Mouse (Mus musculus) heart, embryonic 13.5 days (tissue): ENCODE data around the gene Sypl2. TPM values are rescaled to one million over a fixed set of nuclear protein-coding genes. Genes with fewer than 3 reads are reported as not detected.
A peak's percentile ranks its signal among the peaks of the same experiment; 100 is the strongest.
"Not testable (repeated sequence)": the region's sequence is repeated elsewhere in the genome, so short reads cannot be mapped to it uniquely, and the experiment has no call there.

Experiments
- ATAC-seq: fragments of 200-750 bp; cut with Nextera tagmentation; 2 replicates; pipeline ENCODE4 v1.8.0; 2017; ENCODE audit warnings: moderate TSS enrichment; ENCODE audit not compliant: insufficient number of reproducible peaks, low FRiP score, low TSS enrichment; ENCODE audit errors: extremely low read depth
- H3K27ac ChIP-seq: fragments of 300-500 bp; sonication (generic); replicated peaks from 2 replicates; pipeline ENCODE4 v1.5.1; 2015; ENCODE audit warnings: moderate library complexity, mild to moderate bottlenecking, inconsistent platforms
- H3K27me3 ChIP-seq: fragments of 300-500 bp; sonication (generic); replicated peaks from 2 replicates; pipeline ENCODE4 v1.6.1; 2015; ENCODE audit warnings: mild to moderate bottlenecking, inconsistent platforms
- H3K36me3 ChIP-seq: fragments of 300-500 bp; sonication (generic); 2 replicates; pipeline ENCODE4 v1.6.1; 2015; ENCODE audit warnings: mild to moderate bottlenecking, inconsistent platforms
- H3K4me1 ChIP-seq: fragments of 300-500 bp; sonication (generic); 2 replicates; pipeline ENCODE4 v1.6.1; 2015; ENCODE audit warnings: inconsistent platforms
- H3K4me2 ChIP-seq: fragments of 300-500 bp; sonication (generic); 2 replicates; pipeline ENCODE4 v1.6.1; 2015; ENCODE audit warnings: inconsistent platforms, mild to moderate bottlenecking, moderate library complexity
- H3K4me3 ChIP-seq: fragments of 300-500 bp; sonication (generic); 2 replicates; pipeline ENCODE4 v1.5.1; 2015; ENCODE audit warnings: moderate library complexity, mild to moderate bottlenecking, inconsistent platforms
- H3K9ac ChIP-seq: fragments of 300-500 bp; sonication (generic); 2 replicates; pipeline ENCODE4 v1.6.1; 2015; ENCODE audit warnings: inconsistent platforms, mild to moderate bottlenecking, moderate library complexity
- H3K9me3 ChIP-seq: fragments of 300-500 bp; sonication (generic); 2 replicates; pipeline ENCODE4 v1.6.1; 2016; ENCODE audit warnings: inconsistent platforms
- WGBS: fragments of 180-500 bp; shearing (Covaris S2); methylation state at CpG from one replicate; pipeline ENCODE4 v1.1.7; 2015; ENCODE audit warnings: mixed read lengths; 5-methylcytosine and 5-hydroxymethylcytosine counted together
- polyA plus RNA-seq: library from polyadenylated mRNA; unstranded; fragments of >200 nt; fragmentation: Nextera tagmentation; extraction: Ambion mirVana; gene quantifications from 2 replicates; pipeline ENCODE4 v1.2.1, GENCODE M21; 2015

Sypl2 gene
- polyA plus RNA-seq = 2.4 and 3.2 TPM in 2 replicates

GRCm38 (mm10) chr3:108226558-108227350 lies at the start of gene Sypl2:
TSS of gene Sypl2 (minus strand) at chr3:108226648.
- H3K27ac ChIP-seq = 0 out of 2 replicates have a peak within 1 kb of the TSS, but pooled peaks have one; percentile 2
- ATAC-seq = no peak

DNA sequence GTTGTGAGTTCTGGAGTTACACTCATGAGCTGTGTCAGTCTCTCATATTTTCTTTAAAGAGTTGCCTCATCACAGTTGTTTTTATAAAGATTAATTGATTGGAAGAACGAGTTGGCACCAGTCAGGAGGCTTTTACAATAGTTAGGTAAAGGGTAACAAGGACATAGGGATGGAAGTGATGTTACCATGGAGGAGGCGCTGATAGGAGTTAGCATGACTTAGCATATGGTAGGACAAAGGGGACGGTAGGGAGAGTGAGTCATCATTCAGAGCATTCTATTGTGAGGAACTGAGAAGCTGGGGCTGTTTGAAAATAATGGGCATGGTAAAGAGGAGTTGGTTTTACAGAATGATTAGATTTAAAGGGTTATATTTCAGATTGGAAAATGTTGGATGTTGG lies 32.9 kb upstream of the Sypl2 start:
- peaks cover 25% of the 10 kb centered on the region for H3K4me1 ChIP-seq
- H3K9ac ChIP-seq = 0 out of 2 replicates have a peak overlapping the region, but pooled peaks have one; percentile 98
- peak overlapping the region; percentile 96 for H3K4me2 ChIP-seq
- no peak overlapping the region for H3K27ac ChIP-seq
- peaks cover 23% of the 10 kb centered on the region for H3K36me3 ChIP-seq
- no peaks in the 10 kb centered on the region for H3K27me3 ChIP-seq
- no peak for ATAC-seq
- no peaks in the 10 kb centered on the region for H3K9me3 ChIP-seq
- whole genome bisulfite sequencing = 53% methylated on average over 3 of the region's 3 CpGs
- H3K4me3 ChIP-seq = peak overlapping the region; percentile 99; the same call in 1 of the 2 replicates

More at GRCm38 (mm10) chr3:108226558-108227350, at the start of gene Sypl2:
- H3K4me2 ChIP-seq = peak within 1 kb of the TSS; percentile 86
- WGBS = 4% methylated on average over 44 of the region's 44 CpGs
- H3K4me1 ChIP-seq = peaks cover 18% of the 10 kb centered on the region
- no peaks in the 10 kb centered on the region for H3K36me3 ChIP-seq
- peaks cover 84% of the 10 kb centered on the region for H3K27me3 ChIP-seq
- peak within 1 kb of the TSS; percentile 57 for H3K4me3 ChIP-seq
- H3K9me3 ChIP-seq = no peaks in the 10 kb centered on the region
- H3K9ac ChIP-seq = peak within 1 kb of the TSS; percentile 80

- H3K27ac ChIP-seq = peak overlapping the region; percentile 69
- peak overlapping the region; percentile 98 for H3K9ac ChIP-seq
- peak overlapping the region; percentile 96 for H3K4me2 ChIP-seq
- H3K9me3 ChIP-seq = no peaks in the 10 kb centered on the region
- H3K36me3 ChIP-seq = peaks cover 12% of the 10 kb centered on the region
- ATAC-seq = no peak
- WGBS = 49% methylated on average over 3 of the region's 3 CpGs
- H3K4me1 ChIP-seq = peaks cover 25% of the 10 kb centered on the region
- H3K27me3 ChIP-seq = no peaks in the 10 kb centered on the region
- H3K4me3 ChIP-seq = peak overlapping the region; percentile 99
Measured at GRCm38 (mm10) chr3:108257831-108258500, 31.5 kb upstream of the Sypl2 start.

GRCm38 (mm10) chr3:108256719-108257637 lies 30.5 kb upstream of the Sypl2 start, which contains the start of gene Psma5:
TSS of gene Psma5 (plus strand) at chr3:108256926.
- H3K4me1 ChIP-seq = peaks cover 25% of the 10 kb centered on the region
- H3K27ac ChIP-seq = peak within 1 kb of the TSS; percentile 74
- H3K9me3 ChIP-seq = no peaks in the 10 kb centered on the region
- WGBS = under 1% methylated on average over 79 of the region's 79 CpGs
- peak within 1 kb of the TSS; percentile 98 for H3K9ac ChIP-seq
- H3K4me2 ChIP-seq = peak within 1 kb of the TSS; percentile 96
- ATAC-seq = peak; percentile 96
- H3K4me3 ChIP-seq = peak within 1 kb of the TSS; percentile 99
- H3K36me3 ChIP-seq = peaks cover 3% of the 10 kb centered on the region
- no peaks in the 10 kb centered on the region for H3K27me3 ChIP-seq

- 77% methylated on average over 2 of the region's 2 CpGs for WGBS
- Histone ChIP-seq H3K27me3 (no peaks in the 10 kb centered on the region), H3K9ac (no peak overlapping the region), H3K36me3 (no peaks in the 10 kb centered on the region), H3K4me2 (no peak overlapping the region), H3K4me3 (no peak overlapping the region), H3K27ac (no peak overlapping the region), H3K9me3 (0 out of 2 replicates have a peak, but pooled peaks cover under 1% of the 10 kb centered on the region), H3K4me1 (no peaks in the 10 kb centered on the region)
- no peak for ATAC-seq
Measured at GRCm38 (mm10) chr3:108246857-108247256, 20.4 kb upstream of the Sypl2 start.

GRCm38 (mm10) chr3:108241243-108241839 lies 14.9 kb upstream of the Sypl2 start:
- 81% methylated on average over 3 of the region's 3 CpGs for WGBS
- ATAC-seq = no peak

GRCm38 (mm10) chr3:108237474-108238102 lies 11.1 kb upstream of the Sypl2 start:
- H3K27ac ChIP-seq, H3K27me3 ChIP-seq, H3K9ac ChIP-seq, H3K4me3 ChIP-seq, H3K4me2 ChIP-seq, ATAC-seq, H3K9me3 ChIP-seq, H3K36me3 ChIP-seq, H3K4me1 ChIP-seq: not testable (repeated sequence)
- WGBS = 83% methylated on average over 4 of the region's 4 CpGs

More at GRCm38 (mm10) chr3:108241243-108241839, 14.9 kb upstream of the Sypl2 start:
- H3K9me3 ChIP-seq = 0 out of 2 replicates have a peak, but pooled peaks cover 2% of the 10 kb centered on the region
- 0 out of 2 replicates have a peak, but pooled peaks cover 3% of the 10 kb centered on the region for H3K27me3 ChIP-seq
- no peaks in the 10 kb centered on the region for H3K4me1 ChIP-seq
- no peak overlapping the region for H3K9ac ChIP-seq
- no peak overlapping the region for H3K4me2 ChIP-seq
- H3K4me3 ChIP-seq = no peak overlapping the region
- H3K36me3 ChIP-seq = no peaks in the 10 kb centered on the region
- H3K27ac ChIP-seq = no peak overlapping the region

GRCm38 (mm10) chr3:108231646-108232045 lies 5.2 kb upstream of the Sypl2 start:
- no peak for ATAC-seq
- Histone ChIP-seq H3K4me1 (peaks cover 17% of the 10 kb centered on the region), H3K27me3 (peaks cover 36% of the 10 kb centered on the region), H3K4me3 (no peak overlapping the region), H3K27ac (no peak overlapping the region), H3K9ac (no peak overlapping the region), H3K4me2 (no peak overlapping the region), H3K36me3 (no peaks in the 10 kb centered on the region), H3K9me3 (no peaks in the 10 kb centered on the region)
- 68% methylated on average over 4 of the region's 4 CpGs for WGBS

GRCm38 (mm10) chr3:108227521-108227920 lies 1.1 kb upstream of the Sypl2 start:
- no peak for ATAC-seq
- Histone ChIP-seq H3K27ac (no peak overlapping the region), H3K4me2 (peak overlapping the region; percentile 86), H3K4me1 (peaks cover 25% of the 10 kb centered on the region), H3K36me3 (no peaks in the 10 kb centered on the region), H3K4me3 (peak overlapping the region; percentile 57), H3K27me3 (peaks cover 77% of the 10 kb centered on the region), H3K9ac (no peak overlapping the region), H3K9me3 (no peaks in the 10 kb centered on the region)
- WGBS = 69% methylated on average over 2 of the region's 2 CpGs
